Mouse (Mus musculus) stomach, adult 2 months (tissue): Measurements from ENCODE around the gene 2310046K23Rik. TPM values are rescaled to one million over a fixed set of nuclear protein-coding genes. Genes with fewer than 3 reads are reported as not detected.

Experiments
- polyA plus RNA-seq: library from polyadenylated mRNA; depleted of rRNA; stranded (reverse); fragments of >200 nt; gene quantifications from 2 replicates; pipeline ENCODE4 v1.2.3, GENCODE M21; 2012; rRNA removed

The 2310046K23Rik gene
- 0.13 and 0.28 TPM in 2 replicates for polyA plus RNA-seq

GRCm38 (mm10) chr3:92534411-92534810 is at the start of gene 2310046K23Rik:
Gene 2310046K23Rik, minus strand, starts transcription at chr3:92534511.

GRCm38 (mm10) chr3:92573449-92574041 is 39.2 kb upstream of the 2310046K23Rik start, which contains the start of gene Ivl:
Gene Ivl, minus strand, starts transcription at chr3:92573735.

GRCm38 (mm10) chr3:92500393-92500792 is 33.9 kb downstream of the 2310046K23Rik start, which contains the start of gene Sprr4:
Gene Sprr4, minus strand, starts transcription at chr3:92500493.

GRCm38 (mm10) chr3:92485863-92486262 is 48.4 kb downstream of the 2310046K23Rik start, which contains the start of gene Sprr1a:
Gene Sprr1a, minus strand, starts transcription at chr3:92485895.

Other genes starting within 250 kb of the 2310046K23Rik start
- 693 and 1,565 TPM in 2 replicates for gene Sprr2a3, start 249.1 kb downstream of the 2310046K23Rik start, polyA plus RNA-seq
- 9.6 and 30.5 TPM in 2 replicates for gene Sprr2b, start 217.9 kb downstream of the 2310046K23Rik start, polyA plus RNA-seq
- 9.8 and 18.7 TPM in 2 replicates for gene Sprr2d, start 195.4 kb downstream of the 2310046K23Rik start, polyA plus RNA-seq
- gene Sprr2e, start 182.4 kb downstream of the 2310046K23Rik start, polyA plus RNA-seq: 3.8 and 5.0 TPM in 2 replicates
- gene Sprr2f, start 169.3 kb downstream of the 2310046K23Rik start, polyA plus RNA-seq: 2.9 and 7.7 TPM in 2 replicates
- 0.20 and 0.31 TPM in 2 replicates for gene Sprr2h, start 148.8 kb downstream of the 2310046K23Rik start, polyA plus RNA-seq
- gene Sprr2i, start 126.5 kb downstream of the 2310046K23Rik start, polyA plus RNA-seq: 37.4 and 59.0 TPM in 2 replicates
- 16.1 and 18.8 TPM in 2 replicates for gene Sprr2j-ps, start 116.4 kb downstream of the 2310046K23Rik start, polyA plus RNA-seq
- gene Gm9774, start 105.1 kb downstream of the 2310046K23Rik start, polyA plus RNA-seq: 4.8 and 10.8 TPM in 2 replicates
- gene Sprr2k, start 101.9 kb downstream of the 2310046K23Rik start, polyA plus RNA-seq: 0.52 and 0.62 TPM in 2 replicates
- 22.3 and 23.6 TPM in 2 replicates for gene Sprr1b, start 95.7 kb downstream of the 2310046K23Rik start, polyA plus RNA-seq
- 1,016 and 1,618 TPM in 2 replicates for gene Sprr3, start 75.8 kb downstream of the 2310046K23Rik start, polyA plus RNA-seq
- 608 and 748 TPM in 2 replicates for gene Sprr1a, start 48.6 kb downstream of the 2310046K23Rik start, polyA plus RNA-seq
- not detected in 2 replicates for gene Sprr4, start 34.0 kb downstream of the 2310046K23Rik start, polyA plus RNA-seq
- gene Ivl, start 39.2 kb upstream of the 2310046K23Rik start, polyA plus RNA-seq: 1.8 and 2.7 TPM in 2 replicates
- gene Smcp, start 54.5 kb upstream of the 2310046K23Rik start, polyA plus RNA-seq: not detected in 2 replicates
- gene 2210017I01Rik, start 73.0 kb upstream of the 2310046K23Rik start, polyA plus RNA-seq: 2.9 and 3.0 TPM in 2 replicates
- gene Lce6a, start 87.1 kb upstream of the 2310046K23Rik start, polyA plus RNA-seq: 0.77 and 3.0 TPM in 2 replicates
- gene Lce1a1, start 113.8 kb upstream of the 2310046K23Rik start, polyA plus RNA-seq: 113 and 390 TPM in 2 replicates
- gene Lce1b, start 122.4 kb upstream of the 2310046K23Rik start, polyA plus RNA-seq: 117 and 331 TPM in 2 replicates
- gene Lce1a2, start 135.8 kb upstream of the 2310046K23Rik start, polyA plus RNA-seq: 97.3 and 328 TPM in 2 replicates
- gene Lce1c, start 144.7 kb upstream of the 2310046K23Rik start, polyA plus RNA-seq: 108 and 297 TPM in 2 replicates
- 105 and 245 TPM in 2 replicates for gene Lce1d, start 152.7 kb upstream of the 2310046K23Rik start, polyA plus RNA-seq
- 50.9 and 159 TPM in 2 replicates for gene Lce1e, start 174.6 kb upstream of the 2310046K23Rik start, polyA plus RNA-seq
- 83.4 and 310 TPM in 2 replicates for gene Lce1f, start 185.8 kb upstream of the 2310046K23Rik start, polyA plus RNA-seq
- gene Gm38119, start 204.6 kb upstream of the 2310046K23Rik start, polyA plus RNA-seq: 0.45 and 1.1 TPM in 2 replicates
- 41.5 and 134 TPM in 2 replicates for gene Lce1g, start 217.8 kb upstream of the 2310046K23Rik start, polyA plus RNA-seq
- 63.4 and 161 TPM in 2 replicates for gene Lce1h, start 230.6 kb upstream of the 2310046K23Rik start, polyA plus RNA-seq
- 70.5 and 204 TPM in 2 replicates for gene Lce1i, start 244.4 kb upstream of the 2310046K23Rik start, polyA plus RNA-seq